28 mouse cellular contexts compared by ENCODE assay signal in the genomic region with DNA sequence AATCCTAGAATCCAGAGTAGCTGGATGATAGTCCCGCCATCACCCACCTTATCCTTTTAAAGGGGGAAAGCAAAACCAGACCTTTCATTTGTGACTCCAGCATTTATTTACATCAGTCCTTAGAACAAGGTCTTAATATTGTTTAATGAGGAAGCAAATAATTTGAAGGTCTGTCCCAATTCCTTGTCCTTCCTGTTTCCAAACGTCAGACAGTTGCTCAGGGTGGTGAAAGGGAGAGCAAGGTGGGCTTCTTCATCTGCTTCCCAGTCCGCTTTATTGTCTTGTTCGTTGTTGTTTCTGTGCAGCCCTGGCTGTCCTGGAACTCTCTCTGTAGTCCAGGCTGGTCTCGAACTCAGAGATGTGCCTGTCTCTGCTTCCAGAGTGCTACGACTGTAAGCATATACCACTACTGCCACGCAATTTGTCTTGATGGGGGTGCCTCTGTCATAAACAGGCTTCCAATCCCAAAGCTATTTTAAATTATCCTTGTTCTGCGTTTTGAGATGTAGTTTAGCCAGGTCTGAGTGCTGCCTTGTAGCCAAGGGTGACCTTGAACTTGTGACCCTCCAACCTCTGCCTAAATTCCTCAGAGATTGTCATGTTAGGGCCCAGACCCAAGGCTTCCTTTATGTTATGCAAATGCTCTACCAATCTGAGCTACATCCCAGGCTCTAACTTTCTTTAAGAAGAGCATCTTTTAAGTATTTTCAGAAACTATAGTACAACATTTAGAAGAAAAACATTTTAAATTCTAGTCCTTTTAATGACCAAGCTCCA. TPM values are rescaled to one million over a fixed set of nuclear protein-coding genes. Genes with fewer than 3 reads are reported as not detected.
DNase-seq lines count a peak whose midpoint lies in the region; ATAC-seq lines count a peak whose summit lies in the region.
"Had no signal": no experiment of that assay in that cellular context is flagged by ENCODE, and none has a peak within 500 bp of the region (broad histone marks: within the 10 kb centered on the region; RNA-seq: fewer than 3 reads in every experiment).

No protein-coding gene starts in this region.

- H3K4me2 ChIP-seq in heart, embryonic 11.5 days: no peak overlapping the region
- H3K4me2 ChIP-seq: heart, embryonic 13.5 days; hindbrain, embryonic 14.5 days had no signal

- no peak overlapping the region for H3K27ac ChIP-seq in heart, embryonic 10.5 days
- no peak overlapping the region for H3K27ac ChIP-seq in heart, embryonic 11.5 days (ENCODE audit: low read depth, low read length)
- no peak overlapping the region for H3K27ac ChIP-seq in forebrain, embryonic 10.5 days
- H3K27ac ChIP-seq: gastrocnemius, adult 2 months; heart, embryonic 13.5 days; hindbrain, embryonic 14.5 days; hindbrain, postnatal 0 days had no signal

- no peak overlapping the region for H3K4me3 ChIP-seq in heart, embryonic 10.5 days
- H3K4me3 ChIP-seq in heart, embryonic 11.5 days (ENCODE audit: low read depth, low read length): no peak overlapping the region
- no peak overlapping the region for H3K4me3 ChIP-seq in forebrain, embryonic 10.5 days
- H3K4me3 ChIP-seq: gastrocnemius, adult 2 months; heart, embryonic 13.5 days had no signal

- WGBS in heart, embryonic 10.5 days: 82% methylated on average over 8 of the region's 8 CpGs
- 80% methylated on average over 8 of the region's 8 CpGs for WGBS in heart, embryonic 11.5 days (ENCODE audit: insufficient replicate concordance)
- WGBS in forebrain, embryonic 10.5 days: 87% methylated on average over 8 of the region's 8 CpGs

- no peaks in the 10 kb centered on the region for H3K27me3 ChIP-seq in heart, embryonic 10.5 days (ENCODE audit: insufficient read depth, poor library complexity, severe bottlenecking)
- no peaks in the 10 kb centered on the region for H3K27me3 ChIP-seq in heart, embryonic 11.5 days (ENCODE audit: control insufficient read depth, insufficient read depth, low read length)
- no peaks in the 10 kb centered on the region for H3K27me3 ChIP-seq in forebrain, embryonic 10.5 days (ENCODE audit: poor library complexity, severe bottlenecking)
- H3K27me3 ChIP-seq: CH12.LX; heart, embryonic 13.5 days; Patski had no signal

- ATAC-seq in heart, embryonic 11.5 days (replicated peaks; ENCODE audit: insufficient number of reproducible peaks, low FRiP score, low TSS enrichment): no peak
- ATAC-seq in megakaryocyte progenitor cell, adult 5-6 weeks (replicated peaks; ENCODE audit: poor library complexity): peak; percentile 37; the same call in 1 of the 2 replicates
- ATAC-seq: activated CD4-positive, CD25-positive, alpha-beta regulatory T cell, adult 4 months; forebrain, embryonic 14.5 days; forebrain, postnatal 0 days; hindbrain, postnatal 0 days; inflammation-experienced regulatory T-cells, adult 6 months; intestine, postnatal 0 days; Patski had no signal

- no peak overlapping the region for H3K9ac ChIP-seq in heart, embryonic 11.5 days (ENCODE audit: low read depth, low read length)
- H3K9ac ChIP-seq: forebrain, postnatal 0 days; heart, embryonic 13.5 days; hindbrain, embryonic 14.5 days had no signal

- H3K9me3 ChIP-seq in heart, embryonic 10.5 days: no peaks in the 10 kb centered on the region
- H3K9me3 ChIP-seq in heart, embryonic 11.5 days (replicated peaks; ENCODE audit: control insufficient read depth, low read length): no peaks in the 10 kb centered on the region
- no peaks in the 10 kb centered on the region for H3K9me3 ChIP-seq in forebrain, embryonic 10.5 days
- H3K9me3 ChIP-seq: G1E; heart, embryonic 13.5 days had no signal

- no peaks in the 10 kb centered on the region for H3K36me3 ChIP-seq in heart, embryonic 10.5 days
- H3K36me3 ChIP-seq in heart, embryonic 11.5 days (ENCODE audit: control insufficient read depth, insufficient read depth, low read length): no peaks in the 10 kb centered on the region
- H3K36me3 ChIP-seq in forebrain, embryonic 10.5 days (replicated peaks): no peaks in the 10 kb centered on the region
- H3K36me3 ChIP-seq: G1E; heart, embryonic 13.5 days had no signal

- H3K4me1 ChIP-seq in heart, embryonic 10.5 days: peaks cover 4% of the 10 kb centered on the region; the same call in 1 of the 2 replicates
- H3K4me1 ChIP-seq in heart, embryonic 11.5 days (ENCODE audit: control insufficient read depth, insufficient read depth, low read length): no peaks in the 10 kb centered on the region
- H3K4me1 ChIP-seq in forebrain, embryonic 10.5 days: peaks cover 3% of the 10 kb centered on the region; the same call in 1 of the 2 replicates

- DNase-seq in heart, embryonic 10.5 days (ENCODE audit: low spot score): peak; percentile 36
- DNase-seq in ES-CJ7 (ENCODE audit: low read depth, low spot score) (peak; percentile 84), ZHBTc4 (ENCODE audit: low read depth, low spot score) (peak; percentile 66)
- DNase-seq in layer of hippocampus, postnatal 36 days: no peak
- no peak for DNase-seq in forebrain, embryonic 10.5 days (ENCODE audit: extremely low spot score, low spot score)
- DNase-seq: adrenal gland, adult 8-10 months; adrenal gland, postnatal 25 days; B cell, adult 2 months; cerebellum, adult 11-12 months; cerebellum, adult 9-10 months; cerebellum, postnatal 14 days; forebrain, postnatal 0 days; gastrocnemius, adult 2 months; gastrocnemius, postnatal 14 days; heart, postnatal 14 days; heart, postnatal 4 days had no signal

RNA-seq across cellular contexts. Expression of gene Zfp281, which starts 21.3 kb away (rescaled TPM):
- 15.6 and 22.5 TPM in 2 replicates for polyA plus RNA-seq in heart, embryonic 10.5 days (2016; fragmentation: Nextera tagmentation; extraction: Ambion mirVana)
- polyA plus RNA-seq in heart, embryonic 11.5 days (2014; fragmentation: Nextera tagmentation; extraction: Ambion mirVana): 17.4 and 17.5 TPM in 2 replicates
- total RNA-seq in megakaryocyte progenitor cell, adult 5-6 weeks (2015): 23.7 and 25.4 TPM in 2 replicates
- total RNA-seq in megakaryocyte progenitor cell, adult 5-6 weeks (2017): 18.9 and 20.5 TPM in 2 replicates
- total RNA-seq in layer of hippocampus, postnatal 36 days (2021): 10 to 100 TPM; 33.3 to 34.5 TPM
- polyA plus RNA-seq in forebrain, embryonic 10.5 days (2016; fragmentation: Nextera tagmentation; extraction: Ambion mirVana): 24.7 and 27.8 TPM in 2 replicates

Comparison
In these comparisons a context has a peak if more than half of its experiments do, and no peak if none do; other contexts are left out.
1. DNase-seq: peak in heart, embryonic 10.5 days (single experiment), ES-CJ7 (single experiment) and ZHBTc4 (single experiment); none in layer of hippocampus, postnatal 36 days (0 of 2) and forebrain, embryonic 10.5 days (single experiment).